Mouse (Mus musculus) heart, adult 11 months (tissue): Measurements from ENCODE around the gene Cyp2f2.
A peak's percentile ranks its signal among the peaks of the same experiment; 100 is the strongest.

ENCODE experiments used
- DNase-seq: peaks from one replicate; pipeline ENCODE4 v3.0.0; 2022

Gene Cyp2f2

DNA sequence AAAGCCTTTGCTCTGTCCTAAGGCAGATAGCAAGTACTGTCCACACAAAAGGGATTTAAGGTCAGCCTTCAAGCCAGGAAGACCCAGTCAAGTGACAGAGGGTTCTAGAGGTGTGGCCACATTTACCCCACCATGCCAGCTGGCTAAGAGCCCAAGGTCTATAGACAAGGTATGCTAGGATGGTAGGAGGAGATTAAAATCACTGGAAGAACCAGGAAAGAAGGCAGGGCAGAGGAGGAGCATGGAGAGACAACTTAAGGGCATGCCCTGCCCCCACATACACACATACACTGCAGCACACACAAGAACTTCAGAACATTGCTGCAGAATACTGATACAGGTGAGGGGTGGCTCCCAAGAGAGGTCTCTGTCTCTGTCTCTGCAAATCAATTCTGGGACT is at the start of gene Cyp2f2:
Cyp2f2 (plus strand) TSS at position 234 of the 400 bp plus-strand sequence.
- DNase-seq = no peak

DNA sequence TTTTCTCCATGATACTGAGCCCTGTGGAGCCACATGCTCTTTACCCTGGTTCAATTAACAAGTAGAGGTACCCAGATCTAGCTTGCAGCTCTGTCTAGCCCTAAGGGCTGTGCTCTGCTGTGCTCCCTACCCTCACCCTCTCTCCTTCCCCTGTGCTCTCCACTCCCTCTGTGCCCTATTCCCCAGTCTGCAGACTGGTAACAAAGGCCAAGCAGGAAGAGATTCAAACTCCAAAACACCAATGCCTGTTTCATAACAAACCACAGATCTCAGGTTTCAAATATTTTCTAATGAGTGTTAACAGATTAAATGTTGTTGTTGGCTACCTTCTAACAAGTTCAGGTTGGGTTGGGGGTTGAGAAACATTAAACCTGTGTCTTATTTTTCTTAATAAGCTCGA is 41.1 kb upstream of the Cyp2f2 start:
- DNase-seq = no peak

DNA sequence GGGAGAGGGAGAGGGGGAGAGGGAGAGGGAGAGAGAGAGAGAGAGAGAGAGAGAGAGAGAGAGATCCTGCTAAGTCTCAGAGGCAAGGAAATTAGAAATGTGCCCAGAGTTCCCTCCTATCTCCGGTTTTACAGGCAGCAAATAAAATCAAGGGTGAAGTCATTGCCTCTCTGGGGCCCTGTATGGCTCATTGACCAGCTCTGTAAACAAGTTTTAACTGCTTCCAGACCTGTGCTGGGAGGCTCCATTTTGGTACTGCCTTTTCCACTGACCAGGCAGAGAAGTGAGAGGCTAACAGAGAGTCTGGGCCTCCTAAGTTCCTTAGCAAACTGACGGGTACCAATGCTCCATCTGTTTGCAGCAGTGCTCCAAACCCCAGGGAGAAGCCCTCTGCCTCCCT is 38.1 kb upstream of the Cyp2f2 start:
- DNase-seq = no peak

DNA sequence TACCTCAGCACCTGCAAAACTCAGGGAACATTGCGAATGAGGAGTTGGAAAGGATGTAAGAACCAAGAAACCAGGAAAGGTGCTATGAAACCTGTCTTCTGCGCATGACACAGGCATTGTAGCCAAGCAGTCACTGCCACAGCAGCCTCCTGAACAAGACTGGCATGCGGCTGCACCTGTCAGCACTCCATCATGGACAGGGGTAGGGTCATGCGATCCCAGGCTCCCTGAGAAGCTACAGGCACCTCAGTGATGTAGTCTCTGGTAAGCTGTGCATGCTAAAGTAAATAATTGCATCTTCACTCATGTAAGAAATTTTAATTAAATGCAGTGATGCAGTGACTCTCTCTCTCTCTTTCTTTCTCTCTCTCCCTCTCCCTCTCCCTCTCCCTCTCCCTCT is 28.7 kb upstream of the Cyp2f2 start:
- no peak for DNase-seq

DNA sequence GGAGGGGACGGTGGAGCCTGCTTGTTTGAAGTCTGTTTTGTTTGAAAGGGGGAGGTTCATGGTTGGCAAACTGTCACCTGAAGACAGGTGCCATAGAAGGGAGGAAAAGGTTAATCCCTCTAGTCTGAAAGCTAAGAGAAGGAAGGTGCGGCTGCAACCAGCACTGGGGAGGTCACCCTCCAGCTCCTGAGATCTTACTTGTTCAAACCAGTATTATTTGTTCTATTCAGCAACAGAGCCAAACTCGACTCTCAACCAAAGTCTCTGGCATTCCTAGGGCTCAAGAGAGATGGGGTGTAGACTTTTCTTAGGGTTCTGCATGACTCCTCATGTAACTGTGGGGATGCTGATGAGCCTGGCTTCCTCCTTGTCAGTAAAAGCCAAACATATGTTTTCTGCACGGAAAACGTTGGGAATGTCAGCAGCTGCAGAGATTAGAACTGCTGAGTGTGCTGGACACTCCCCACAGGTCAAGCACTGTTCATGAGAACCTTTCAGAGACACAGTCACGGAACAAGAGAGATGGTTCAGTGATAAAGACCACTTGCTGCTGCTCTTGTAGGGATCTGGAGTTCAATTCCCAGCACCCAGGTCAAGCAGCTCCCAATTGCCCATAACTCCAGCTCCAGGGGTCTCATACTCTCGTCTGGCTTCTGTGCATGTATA is 27.5 kb upstream of the Cyp2f2 start:
- DNase-seq = no peak

DNA sequence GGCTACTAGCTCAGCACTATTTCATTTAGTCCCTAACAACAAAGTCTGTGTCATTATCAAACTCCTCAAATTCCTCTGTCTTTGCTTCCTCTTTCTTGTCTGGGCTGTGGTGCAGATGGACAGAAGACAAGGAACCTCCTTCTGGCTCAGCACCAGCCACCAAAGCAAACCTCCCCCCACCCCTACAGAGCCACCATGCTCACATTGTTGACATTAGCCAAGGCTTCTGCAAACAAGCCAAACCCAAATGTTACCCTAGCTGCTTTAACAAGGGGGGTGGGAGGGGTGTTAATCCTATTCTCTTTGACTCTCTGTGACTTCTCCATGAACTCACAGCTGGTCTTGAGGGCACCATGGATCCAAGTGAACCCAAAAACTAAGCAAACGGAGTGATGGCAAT is 26.8 kb upstream of the Cyp2f2 start:
- no peak for DNase-seq

DNA sequence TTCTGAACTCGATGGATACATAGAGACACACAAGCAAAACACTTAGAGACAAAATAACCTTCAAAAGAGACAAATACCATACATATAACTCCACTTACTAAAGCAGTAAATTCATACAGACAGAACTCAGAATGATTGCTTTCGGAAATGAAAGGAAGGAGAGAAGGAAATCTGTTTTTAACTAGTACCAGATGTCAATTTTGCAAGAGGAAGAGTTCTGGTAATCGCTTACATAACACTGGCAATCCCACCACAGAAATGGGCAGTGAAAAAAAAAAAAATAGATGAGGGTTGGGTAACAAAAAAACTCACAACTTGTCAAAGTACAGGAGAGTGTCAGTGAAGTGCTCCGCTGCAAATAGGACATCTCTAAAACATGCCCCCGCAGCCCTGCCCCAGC is 14.8 kb upstream of the Cyp2f2 start:
- no peak for DNase-seq

DNA sequence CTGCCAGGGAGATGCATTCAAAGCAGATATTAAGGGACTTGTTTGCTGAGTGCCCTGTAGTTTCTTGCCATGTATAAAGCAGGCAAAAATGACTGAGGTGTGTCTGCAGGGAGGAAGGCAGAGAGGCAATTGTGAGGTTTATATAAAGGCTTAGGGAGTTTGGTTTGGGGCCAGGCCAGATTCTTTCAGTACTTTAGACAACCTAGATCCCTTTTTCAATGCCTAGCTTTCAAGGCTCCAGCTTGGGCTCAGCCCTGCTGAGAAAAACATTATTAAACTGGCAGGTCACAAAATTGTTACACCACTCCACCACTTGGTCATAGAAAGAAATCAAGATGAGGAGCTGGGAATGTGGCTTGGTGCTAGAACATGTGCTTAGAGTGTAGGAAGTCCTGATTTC is 9.4 kb upstream of the Cyp2f2 start:
- DNase-seq = no peak

DNA sequence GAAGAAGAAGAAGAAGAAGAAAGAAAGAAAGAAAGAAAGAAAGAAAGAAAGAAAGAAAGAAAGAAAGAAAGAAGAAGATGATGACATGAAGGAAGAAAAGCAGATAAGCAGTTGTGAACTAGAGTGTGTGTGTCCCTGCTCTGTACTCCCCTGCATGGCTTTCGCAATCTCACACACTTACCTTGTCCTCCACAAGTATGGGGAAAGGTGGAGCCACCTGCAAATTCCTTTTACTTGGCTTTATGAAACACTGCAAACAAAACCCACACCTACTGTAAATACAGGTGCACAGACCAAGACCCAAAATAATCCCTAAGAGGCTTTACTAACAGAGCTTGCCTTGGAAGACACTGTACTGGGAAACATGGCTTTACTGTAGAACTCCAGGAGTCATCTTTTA is 8.7 kb upstream of the Cyp2f2 start:
- DNase-seq = no peak

DNA sequence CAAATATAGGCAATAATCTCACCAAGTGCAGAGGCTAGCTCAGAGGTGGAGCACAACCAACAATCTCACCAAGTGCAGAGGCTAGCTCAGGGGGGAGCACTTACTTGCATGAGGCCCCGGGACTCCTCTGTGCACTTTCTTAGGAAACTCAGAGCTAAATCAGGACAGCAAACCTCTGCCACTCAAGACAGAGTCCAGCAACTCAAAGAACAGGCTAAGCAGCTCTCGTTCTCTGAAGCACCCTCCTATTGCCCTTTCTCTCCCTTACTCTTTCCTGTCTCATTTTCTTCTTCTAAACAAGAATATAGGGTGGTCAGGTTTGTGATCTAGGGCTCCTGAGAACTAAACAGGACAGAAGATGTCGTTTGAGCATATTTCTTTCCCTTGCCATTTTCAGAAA is 7.7 kb upstream of the Cyp2f2 start:
- no peak for DNase-seq

DNA sequence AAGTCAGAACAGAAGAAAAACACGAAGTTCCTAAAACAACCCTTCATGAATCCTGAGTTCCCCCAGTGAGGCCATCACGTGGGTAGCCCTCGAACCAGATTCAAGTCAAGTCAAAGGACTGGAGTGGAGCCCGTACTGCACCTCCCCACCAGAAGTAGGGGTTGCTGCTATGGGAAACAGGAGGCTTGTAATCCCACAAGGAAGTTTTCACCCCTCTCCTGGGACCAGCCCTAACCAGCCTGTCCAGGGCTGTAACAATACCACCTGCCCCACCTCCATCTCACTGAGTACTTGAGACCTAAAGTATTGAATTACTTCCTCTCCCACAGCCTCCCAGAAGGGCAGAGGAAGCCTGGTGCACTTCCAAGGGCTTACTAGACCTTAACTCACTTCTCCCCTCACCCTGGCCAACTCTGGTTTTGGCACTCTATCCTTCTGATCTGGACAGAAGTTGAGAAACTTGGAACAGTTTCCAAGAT is 1.6 kb upstream of the Cyp2f2 start:
- peak; percentile 97 for DNase-seq

DNA sequence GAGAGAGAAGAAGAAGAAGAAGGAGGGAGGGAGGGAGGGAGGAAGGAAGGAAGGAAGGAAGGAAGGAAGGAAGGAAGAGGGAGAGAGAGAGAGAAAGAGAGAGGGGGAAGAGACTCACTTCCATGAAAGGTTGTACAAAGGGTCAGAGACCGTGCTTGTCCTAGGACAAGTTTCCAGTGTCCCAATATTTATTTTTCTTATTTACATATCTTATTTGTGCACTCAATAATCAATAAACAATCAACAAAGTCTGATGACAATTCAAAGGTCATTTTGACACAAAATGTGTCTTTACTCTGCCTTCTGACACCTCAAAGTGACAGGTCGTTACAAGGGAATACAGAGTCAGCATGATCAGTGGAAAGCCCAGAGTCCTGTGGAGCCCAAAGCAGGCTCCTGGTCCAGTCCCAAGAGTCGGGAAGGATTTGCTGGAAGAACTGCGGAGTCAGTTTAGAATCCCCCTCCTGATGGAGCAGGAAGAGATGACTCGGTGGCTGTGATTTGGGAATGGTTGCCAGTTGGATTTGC is 4.7 kb downstream of the Cyp2f2 start:
- DNase-seq = no peak

DNA sequence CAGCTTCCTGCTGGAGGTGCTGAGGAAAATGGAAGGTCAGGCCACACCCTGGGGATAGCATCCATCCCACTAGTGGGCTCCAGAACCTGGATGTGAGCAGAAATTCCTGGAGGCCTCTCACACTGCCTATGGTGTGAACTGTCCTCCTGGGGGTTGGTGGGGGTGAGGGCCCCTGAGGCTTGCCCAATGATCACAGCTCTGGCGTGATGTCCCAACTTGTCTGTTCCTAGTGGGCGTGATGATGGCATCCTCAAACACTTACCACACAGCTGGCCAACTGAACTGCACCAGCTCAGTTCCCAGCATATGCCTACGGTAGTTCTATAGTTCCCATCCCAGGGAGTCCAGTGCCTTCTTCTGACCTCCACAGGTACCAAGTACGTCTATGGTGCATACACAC is 5.3 kb downstream of the Cyp2f2 start:
- DNase-seq = no peak

DNA sequence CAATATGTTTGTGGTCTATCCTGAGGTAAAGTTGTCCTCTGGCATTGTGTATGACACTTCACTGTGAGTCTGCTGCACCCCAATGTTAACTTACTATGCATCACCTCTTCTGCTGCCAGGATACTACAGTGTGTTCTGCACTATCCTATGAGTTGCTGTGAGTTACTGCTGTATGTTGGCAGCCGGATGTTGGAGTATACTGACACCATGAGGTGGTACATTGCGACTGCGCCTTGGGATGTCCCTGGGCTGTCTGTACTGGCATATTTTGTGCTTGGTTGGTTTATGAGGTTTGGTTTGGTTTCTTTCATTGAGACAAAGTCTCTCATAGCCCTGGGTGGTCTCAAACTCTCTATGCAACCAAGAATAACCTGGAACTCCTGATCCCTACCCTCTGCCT is 8.5 kb downstream of the Cyp2f2 start:
- DNase-seq = peak; percentile 88

DNA sequence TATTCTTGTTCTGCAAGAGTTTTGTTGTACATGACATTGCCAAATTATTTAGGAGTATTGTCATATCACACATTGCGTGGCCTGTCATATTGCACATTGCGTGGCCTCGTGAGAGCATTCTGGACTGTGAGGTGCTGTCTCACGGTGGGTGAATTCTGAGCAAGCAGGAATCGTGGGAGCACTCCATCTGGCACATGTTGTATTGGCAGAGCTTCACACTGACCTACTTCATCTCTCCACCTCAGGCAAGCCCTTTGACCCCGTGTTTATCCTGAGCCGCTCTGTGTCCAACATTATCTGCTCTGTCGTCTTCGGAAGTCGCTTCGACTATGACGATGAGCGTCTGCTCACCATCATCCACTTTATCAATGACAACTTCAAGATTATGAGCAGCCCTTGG is 9.2 kb downstream of the Cyp2f2 start:
- peak; percentile 74 for DNase-seq

DNA sequence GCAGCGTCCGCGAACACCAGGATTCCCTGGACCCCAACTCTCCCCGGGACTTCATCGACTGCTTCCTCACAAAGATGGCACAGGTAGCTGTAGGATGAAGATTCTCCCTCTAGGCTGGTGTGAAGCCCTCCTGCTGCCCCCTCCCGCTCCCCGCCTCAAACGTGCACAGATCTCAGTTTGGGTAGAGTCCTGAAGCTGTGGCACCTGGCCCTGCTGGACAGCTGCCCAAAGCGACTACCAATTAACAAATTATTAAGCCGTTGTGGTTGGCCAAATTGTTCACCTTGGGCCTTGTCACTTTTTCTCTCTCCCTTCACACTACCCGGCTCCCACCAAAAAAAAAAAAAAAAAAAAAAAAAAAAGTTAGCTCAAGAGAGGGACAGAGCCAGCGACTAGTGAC is 10.1 kb downstream of the Cyp2f2 start:
- DNase-seq = peak; percentile 85

DNA sequence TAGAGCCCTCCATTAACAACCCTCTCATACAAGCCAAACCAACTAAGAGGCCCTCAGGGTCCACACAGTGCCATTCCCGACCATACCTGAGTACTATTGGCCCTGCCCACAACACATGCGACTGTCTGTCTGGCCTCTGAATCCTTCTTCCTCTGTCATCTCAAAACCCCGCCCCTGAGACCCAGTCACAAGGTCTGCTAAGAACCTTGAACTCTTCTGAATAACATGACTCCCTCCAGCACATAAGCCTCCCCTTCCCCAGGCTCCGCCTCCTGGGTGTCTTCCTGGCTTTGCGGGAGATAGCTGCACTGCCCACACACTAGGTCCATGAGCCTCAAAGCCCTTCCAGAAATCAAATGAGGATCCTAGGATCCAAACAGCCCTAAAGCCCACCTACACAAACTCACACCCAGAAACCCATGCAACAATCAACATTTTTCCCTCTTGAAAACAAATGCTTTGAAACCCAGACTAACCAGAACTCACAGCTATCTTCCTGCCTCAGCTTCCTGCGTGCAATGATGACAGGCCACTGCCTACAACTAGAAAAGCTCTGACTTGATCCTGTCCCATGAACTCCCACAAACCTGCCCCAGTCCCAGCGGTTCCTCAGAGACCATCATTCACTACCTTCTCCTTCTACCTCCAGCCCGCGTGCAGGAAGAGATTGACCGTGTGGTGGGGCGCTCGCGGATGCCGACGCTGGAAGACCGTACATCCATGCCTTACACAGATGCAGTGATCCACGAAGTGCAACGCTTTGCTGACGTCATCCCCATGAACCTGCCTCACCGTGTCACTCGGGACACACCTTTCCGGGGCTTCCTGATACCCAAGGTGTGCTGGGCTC is 11.0 kb downstream of the Cyp2f2 start:
- DNase-seq = peak; percentile 86

DNA sequence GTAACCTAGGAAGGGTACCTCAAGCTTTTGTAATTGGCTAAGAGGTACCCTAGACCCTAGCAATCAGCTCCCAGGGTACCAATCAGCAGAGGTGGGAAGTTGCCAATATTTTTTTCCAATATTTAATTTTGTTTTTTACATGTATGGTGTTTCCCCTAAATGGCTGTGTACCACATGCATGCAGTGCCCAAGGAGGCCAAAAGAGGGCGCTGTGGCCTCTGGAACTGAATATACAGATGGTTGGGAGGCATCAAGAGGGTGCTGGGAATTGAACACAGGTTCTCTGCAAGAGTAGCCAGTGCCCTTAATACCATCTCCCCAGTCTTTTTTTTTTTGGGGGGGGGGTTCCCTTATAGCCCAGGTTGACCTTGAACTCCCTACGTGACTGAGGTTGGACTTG is 11.7 kb downstream of the Cyp2f2 start:
- DNase-seq = peak; percentile 71

DNA sequence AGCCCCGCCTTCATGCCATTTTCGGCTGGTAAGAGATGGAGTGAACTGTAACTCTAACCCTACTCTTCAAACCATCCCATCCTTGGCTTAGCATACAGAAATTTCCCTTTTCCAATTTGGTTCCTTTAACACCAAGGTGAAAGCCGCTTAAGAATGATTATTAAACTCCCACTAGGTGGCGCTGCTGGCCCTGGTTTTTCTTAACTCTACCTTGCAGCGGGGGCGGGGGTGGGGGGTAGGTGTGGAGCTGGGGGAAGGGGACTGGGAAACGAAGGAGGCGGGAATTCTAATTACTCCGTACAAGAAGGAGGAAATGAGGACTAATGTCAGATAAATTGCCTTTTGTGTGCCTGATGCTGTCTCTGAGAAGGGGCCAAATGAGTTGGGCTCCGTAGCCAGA is 12.9 kb downstream of the Cyp2f2 start:
- peak; percentile 90 for DNase-seq

DNA sequence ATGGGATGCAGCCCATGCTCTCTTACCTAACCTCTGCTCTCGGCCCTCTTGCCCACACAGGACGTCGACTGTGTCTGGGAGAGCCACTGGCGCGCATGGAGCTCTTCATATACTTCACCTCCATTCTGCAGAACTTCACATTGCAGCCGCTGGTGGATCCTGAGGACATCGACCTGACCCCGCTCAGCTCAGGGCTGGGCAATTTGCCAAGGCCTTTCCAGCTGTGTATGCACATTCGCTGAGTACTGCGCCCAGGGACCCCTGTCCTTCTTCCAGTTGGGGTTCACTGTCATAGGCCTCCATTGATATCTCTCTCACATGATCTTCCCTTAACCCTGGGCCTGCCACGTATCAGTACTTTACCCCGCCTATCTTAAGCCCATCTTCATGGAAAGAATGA is 13.4 kb downstream of the Cyp2f2 start:
- DNase-seq = peak; percentile 87

DNA sequence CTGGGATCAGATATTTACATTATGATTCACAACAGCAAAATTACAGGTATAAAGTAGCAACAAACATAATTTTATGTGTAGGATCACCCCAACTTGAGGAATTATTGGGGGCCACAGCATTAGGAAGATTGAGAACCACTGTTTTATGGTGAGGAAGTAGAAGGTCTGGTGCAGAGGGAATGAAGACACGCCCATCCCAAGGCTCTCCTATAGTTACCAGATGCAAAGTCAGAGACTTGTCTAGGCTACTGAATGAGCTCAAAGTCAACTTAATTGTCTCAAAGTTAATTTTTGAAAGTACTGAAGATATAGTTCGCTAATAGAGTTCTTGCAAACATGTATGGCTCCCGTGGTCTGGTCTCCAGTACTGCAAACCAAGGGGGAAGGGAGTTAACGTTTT is 14.0 kb downstream of the Cyp2f2 start:
- DNase-seq = no peak

DNA sequence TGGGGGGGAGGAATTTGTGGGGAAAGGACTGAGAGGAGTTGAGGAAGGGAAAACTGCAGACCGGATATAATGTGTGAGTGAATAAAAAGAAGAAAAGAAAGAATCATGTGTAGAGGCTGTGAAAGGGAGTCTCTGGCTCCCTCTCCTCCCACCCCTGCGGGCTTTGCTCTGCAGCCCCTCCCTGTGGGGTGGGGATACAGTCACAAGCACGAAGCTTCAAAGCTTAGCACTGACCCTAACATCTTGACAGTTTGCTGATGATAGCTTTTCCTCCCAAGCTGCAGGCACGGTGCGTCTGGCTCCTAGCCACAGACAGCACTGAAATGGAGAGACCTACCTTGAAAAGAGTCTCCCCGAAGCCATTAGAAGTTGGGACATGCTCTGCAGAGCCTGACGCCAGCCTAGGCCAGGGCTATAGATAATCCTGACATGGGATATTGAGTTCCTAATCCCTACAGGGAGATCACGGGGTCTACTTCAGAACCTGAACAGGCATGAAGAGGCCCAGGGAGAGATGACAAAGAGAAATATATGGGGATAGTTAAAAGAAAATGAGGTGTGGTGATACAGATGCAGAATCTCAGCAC is 16.8 kb downstream of the Cyp2f2 start:
- DNase-seq = peak; percentile 68

DNA sequence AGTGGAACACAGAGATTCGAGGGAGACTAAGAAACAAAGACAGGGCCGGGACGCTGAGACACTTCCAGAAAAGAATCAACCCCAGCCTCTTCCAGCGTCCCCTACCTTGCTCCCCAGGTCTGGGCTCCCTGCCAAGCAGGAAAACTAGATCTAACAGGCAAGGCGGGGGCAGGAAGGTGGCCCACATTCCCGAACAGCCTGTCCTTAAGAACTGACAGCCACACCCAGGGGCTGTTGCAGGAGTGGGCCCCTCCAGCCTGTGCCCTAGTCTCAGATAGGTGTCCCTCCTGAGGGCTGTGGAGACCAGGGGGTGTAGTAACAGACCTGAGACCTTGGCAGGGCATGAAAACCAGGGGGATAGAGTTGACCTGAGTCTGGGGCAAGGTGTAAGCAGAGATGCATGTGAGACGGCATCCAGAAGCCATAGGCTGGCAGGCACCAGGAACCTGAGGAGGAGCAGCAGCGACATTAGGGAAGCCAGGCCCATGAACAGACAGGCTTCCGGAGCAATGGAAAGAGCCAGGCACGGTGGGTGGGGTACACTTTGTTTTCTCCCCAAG is 33.6 kb downstream of the Cyp2f2 start, which contains the start of gene Cyp2t4:
Cyp2t4 (plus strand) TSS at position 510 of the 560 bp plus-strand sequence.
- peak; percentile 97 for DNase-seq
